Mouse (Mus musculus) adrenal gland, adult 10 weeks (tissue): Measurements from ENCODE around the gene Sox4. TPM values are rescaled to one million over a fixed set of nuclear protein-coding genes. Genes with fewer than 3 reads are reported as not detected.

Experiments
- polyA plus RNA-seq: library from polyadenylated mRNA; stranded (reverse); fragments of 350-450 nt; fragmentation: Illumina TruSeq; extraction: RNeasy Lipid Tissue Mini Kit (QIAGEN cat#74804); gene quantifications from one replicate; pipeline ENCODE4 v1.2.3, GENCODE M21; 2014; ENCODE audit warnings: low read depth, low replicate concordance

Gene Sox4
- polyA plus RNA-seq: 54.4 TPM

GRCm38 (mm10) chr13:28953581-28953991, at the start of gene Sox4:
Gene Sox4, minus strand, starts transcription at chr13:28953713.

